Mouse (Mus musculus) ES-E14 (cell line): ENCODE data around the gene Cemip2. TPM values are rescaled to one million over a fixed set of nuclear protein-coding genes. Genes with fewer than 3 reads are reported as not detected.

Experiments
- DNase-seq: peaks from one replicate; pipeline ENCODE4 v3.0.0-alpha.2; 2013; ENCODE audit warnings: low read depth, low spot score
- H3K27ac ChIP-seq: 2 replicates; pipeline ENCODE4 v1.5.1; 2012; ENCODE audit warnings: low read depth, mild to moderate bottlenecking, low read length, moderate library complexity, mixed read lengths; ENCODE audit not compliant: poor library complexity, insufficient read depth, severe bottlenecking
- H3K36me3 ChIP-seq: 2 replicates; pipeline ENCODE4 v1.6.1; 2012; ENCODE audit warnings: mild to moderate bottlenecking, low read length, moderate library complexity, mixed read lengths; ENCODE audit not compliant: control insufficient read depth, poor library complexity, insufficient read depth, severe bottlenecking
- H3K4me1 ChIP-seq, 2 experiments: fragments of 150-350 bp in 1 of 2; sonication (generic) in 1 of 2; 2 replicates each; pipeline ENCODE4 v1.6.1; 2012; ENCODE audit warnings: low read length in 2 of 2, mild to moderate bottlenecking in 1 of 2, mixed read lengths in 1 of 2; ENCODE audit not compliant: control insufficient read depth in 2 of 2, insufficient read depth in 2 of 2, poor library complexity in 1 of 2
- H3K4me3 ChIP-seq, 2 experiments: fragments of 150-350 bp in 1 of 2; sonication (generic) in 1 of 2; 2 replicates each; pipeline ENCODE4 v1.5.1; 2012; ENCODE audit warnings: low read length in 2 of 2, low read depth in 1 of 2, mild to moderate bottlenecking in 1 of 2, mixed read lengths in 1 of 2; ENCODE audit not compliant: insufficient read depth in 1 of 2, poor library complexity in 1 of 2, severe bottlenecking in 1 of 2
- H3K9ac ChIP-seq: 2 replicates; pipeline ENCODE4 v1.6.1; 2012; ENCODE audit warnings: low read depth, mild to moderate bottlenecking, low read length, mixed read lengths; ENCODE audit not compliant: poor library complexity, insufficient read depth, severe bottlenecking
- H3K9me3 ChIP-seq: fragments of 150-350 bp; sonication (generic); 2 replicates; pipeline ENCODE4 v1.6.1; 2012; ENCODE audit warnings: low read depth, mild to moderate bottlenecking, low read length; ENCODE audit not compliant: control insufficient read depth, insufficient read depth
- CHD2 ChIP-seq: IDR thresholded peaks from 2 replicates; pipeline ENCODE4 v1.6.1; 2014; ENCODE audit warnings: mild to moderate bottlenecking, low read depth, low read length, inconsistent platforms
- HCFC1 ChIP-seq: IDR thresholded peaks from 2 replicates; pipeline ENCODE4 v1.6.1; 2012; ENCODE audit warnings: low read length, inconsistent platforms, borderline replicate concordance; ENCODE audit not compliant: insufficient read depth
- MAFK ChIP-seq: IDR thresholded peaks from 2 replicates; pipeline ENCODE4 v1.6.1; 2014; ENCODE audit warnings: mild to moderate bottlenecking, low read depth, low read length, inconsistent platforms; ENCODE audit not compliant: insufficient read depth
- ZC3H11A ChIP-seq: IDR thresholded peaks from 2 replicates; pipeline ENCODE4 v1.6.1; 2012; ENCODE audit warnings: low read depth, mild to moderate bottlenecking, inconsistent platforms, low read length, borderline replicate concordance
- ZNF384 ChIP-seq: IDR thresholded peaks from 2 replicates; pipeline ENCODE4 v1.6.1; 2012; ENCODE audit warnings: low read depth, low read length, inconsistent platforms
- in situ Hi-C, 2 experiments: fragments of 600-800 bp; cut with MboI; formaldehyde crosslinking; loops; one replicate each; pipeline ENCODE4 v1.15.1; 2025; ENCODE audit warnings: low sequenced_read_pairs in 2 of 2, inconsistent platforms in 1 of 2; ENCODE audit not compliant: unreplicated experiment in 2 of 2
- total RNA-seq: library from RNA; depleted of rRNA; stranded (reverse); fragments of 300-350 nt; gene quantifications from 2 replicates; pipeline ENCODE4 v1.2.3, GENCODE M21; 2012

The Cemip2 gene
- total RNA-seq, 1 experiment: 75.3 TPM

DNA sequence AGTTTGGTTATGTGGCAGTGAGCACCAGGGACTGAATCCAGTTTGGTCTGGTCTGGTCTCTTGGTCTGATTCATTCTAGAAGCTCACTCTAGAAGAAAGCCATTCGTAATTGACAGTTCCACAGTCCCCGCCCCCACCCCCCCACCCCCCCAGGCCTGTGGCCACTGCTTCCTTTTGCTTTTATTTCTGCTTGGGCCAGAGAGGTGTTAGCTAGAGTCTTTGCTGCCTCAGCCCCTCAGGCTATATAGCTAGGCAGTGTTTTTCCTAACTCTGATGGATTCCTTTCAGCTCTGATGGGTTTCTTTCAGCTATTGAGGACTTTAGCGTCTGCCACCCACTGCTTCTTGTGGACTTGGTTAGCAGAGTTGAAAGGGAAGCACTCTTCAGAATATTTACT is 7.0 kb downstream of the Cemip2 start:
- no peaks in the 10 kb centered on the region for H3K9me3 ChIP-seq
- peak; percentile 57 for DNase-seq
- H3K27ac ChIP-seq: peak overlapping the region; percentile 72; the same call in 1 of the 2 replicates
- TF ChIP-seq ZC3H11A (no peak), ZNF384 (no peak), HCFC1 (no peak), MAFK (no peak), CHD2 (no peak)
- peak overlapping the region in 1 of 2 experiments; percentile 47; a peak in 2 of 4 replicates for H3K4me3 ChIP-seq
- in situ Hi-C loops: no loop called here
- peaks cover 20 to 25% of the 10 kb centered on the region in 2 experiments for H3K4me1 ChIP-seq
- H3K9ac ChIP-seq: no peak overlapping the region
- no peaks in the 10 kb centered on the region for H3K36me3 ChIP-seq

DNA sequence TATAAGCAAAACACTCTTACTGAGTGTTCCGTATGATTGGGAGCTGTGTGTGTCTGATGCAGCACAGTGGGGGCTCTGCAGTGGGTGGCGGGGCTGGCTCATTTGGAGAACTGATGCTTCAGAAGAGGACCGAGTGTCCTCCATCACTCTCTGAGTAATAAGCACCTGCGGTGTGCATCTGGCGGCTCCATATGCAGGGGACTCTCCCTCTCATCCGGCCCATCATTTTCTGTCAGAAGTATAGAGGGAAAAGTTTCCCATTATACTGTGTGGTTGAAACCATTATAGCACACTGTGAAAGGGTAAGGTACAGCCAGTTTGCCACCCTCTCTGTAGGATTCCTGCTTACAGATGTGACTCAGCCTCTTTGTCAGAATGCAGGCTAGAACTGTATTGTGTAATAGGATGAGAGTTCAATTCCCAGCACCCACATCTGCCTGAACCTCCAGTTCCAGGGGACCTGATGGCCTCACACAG is 8.9 kb downstream of the Cemip2 start:
- in situ Hi-C loops: no loop called here
- no peak overlapping the region for H3K4me3 ChIP-seq
- no peak overlapping the region; the same call in 1 of the 2 replicates for H3K27ac ChIP-seq
- H3K9ac ChIP-seq: peak overlapping the region; percentile 36; the same call in 1 of the 2 replicates
- H3K36me3 ChIP-seq: no peaks in the 10 kb centered on the region
- peaks cover 17 to 20% of the 10 kb centered on the region in 2 experiments for H3K4me1 ChIP-seq
- H3K9me3 ChIP-seq: no peaks in the 10 kb centered on the region
- no peak for TF ChIP-seq HCFC1
- no peak for TF ChIP-seq ZNF384
- TF ChIP-seq ZC3H11A: no peak
- no peak for TF ChIP-seq MAFK
- TF ChIP-seq CHD2: no peak
- DNase-seq: no peak

DNA sequence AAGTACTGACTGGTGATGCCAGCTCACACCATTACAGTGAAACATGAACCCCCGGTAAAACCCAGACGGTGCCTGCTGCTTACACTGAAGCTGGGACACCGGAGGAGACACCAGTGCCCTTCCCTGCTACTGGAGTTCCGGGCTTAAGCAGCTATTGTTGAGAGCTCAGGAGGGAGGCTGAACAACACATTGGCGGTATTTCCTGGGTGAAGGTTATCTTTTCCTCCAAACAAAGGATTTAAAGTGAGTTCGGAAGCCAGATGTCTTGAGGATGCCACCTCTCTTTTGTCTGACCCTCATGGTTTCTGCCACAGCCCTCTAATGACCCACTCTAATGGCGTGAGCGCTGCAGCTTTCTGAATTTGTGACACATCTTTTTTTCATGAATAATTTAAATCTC is 10.9 kb downstream of the Cemip2 start:
- TF ChIP-seq CHD2 (peak; percentile 13; the same call in 1 of the 2 replicates), ZNF384 (no peak), ZC3H11A (no peak)
- in situ Hi-C loops: no loop called here
- Histone ChIP-seq H3K36me3 (peaks cover 4% of the 10 kb centered on the region), H3K4me1 (peaks cover 12 to 13% of the 10 kb centered on the region in 2 experiments), H3K4me3 (peak overlapping the region; percentile 25 to 56), H3K27ac (peak overlapping the region; percentile 54; the same call in 1 of the 2 replicates), H3K9me3 (no peaks in the 10 kb centered on the region), H3K9ac (peak overlapping the region; percentile 51)
- no peak for DNase-seq

DNA sequence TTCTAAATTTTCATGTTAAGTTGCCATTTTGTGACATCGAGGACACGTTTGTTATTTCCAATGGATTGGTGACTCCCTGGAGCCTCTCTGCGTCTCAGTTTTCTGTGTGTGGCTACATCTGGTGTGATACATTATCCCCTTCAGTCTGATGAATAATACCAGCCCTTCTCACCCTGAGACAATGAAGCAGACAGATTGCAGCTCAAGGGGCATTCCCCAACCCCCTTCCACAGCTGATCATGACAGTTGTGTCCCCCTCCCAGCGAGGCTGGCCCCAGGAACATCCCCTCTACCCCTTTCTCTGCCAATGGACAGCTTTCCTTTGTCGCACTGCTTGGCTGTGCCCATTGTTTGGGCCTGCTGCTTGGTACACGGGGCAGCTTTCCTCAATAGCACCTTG is 11.5 kb downstream of the Cemip2 start:
- Histone ChIP-seq H3K4me1 (peaks cover 12 to 13% of the 10 kb centered on the region in 2 experiments), H3K27ac (peak overlapping the region; percentile 62)
- in situ Hi-C loops: no loop called here

More for the DNA sequence above, 11.5 kb downstream of the Cemip2 start:
- no peak for DNase-seq
- Histone ChIP-seq H3K4me3 (peak overlapping the region; percentile 62 to 69), H3K9me3 (no peaks in the 10 kb centered on the region), H3K9ac (peak overlapping the region; percentile 85), H3K36me3 (peaks cover 5% of the 10 kb centered on the region)
- TF ChIP-seq ZC3H11A (no peak), CHD2 (no peak), MAFK (no peak), ZNF384 (no peak), HCFC1 (no peak)
